Mouse (Mus musculus) spleen, adult 2 months (tissue): ENCODE results near the gene Eif5a. TPM values are rescaled to one million over a fixed set of nuclear protein-coding genes. Genes with fewer than 3 reads are reported as not detected.

Source experiments
- DNase-seq, 2 experiments: peaks; one replicate each; pipeline versions ENCODE4 v3.0.0 to v3.0.0-alpha.2; 2012 to 2021; ENCODE audit warnings: low spot score in 2 of 2, low read depth in 1 of 2
- H3K27ac ChIP-seq: fragments of 200-500 bp; 2 replicates; pipeline ENCODE4 v1.5.1; 2012; ENCODE audit warnings: low read length, inconsistent platforms; ENCODE audit not compliant: insufficient read depth
- H3K27me3 ChIP-seq: fragments of 200-500 bp; 2 replicates; pipeline ENCODE4 v1.6.1; 2012; ENCODE audit warnings: mild to moderate bottlenecking, moderate library complexity, low read length, inconsistent platforms; ENCODE audit not compliant: control insufficient read depth, insufficient read depth
- H3K36me3 ChIP-seq: fragments of 200-500 bp; 2 replicates; pipeline ENCODE4 v1.6.1; 2012; ENCODE audit warnings: mild to moderate bottlenecking, low read length, inconsistent platforms; ENCODE audit not compliant: control insufficient read depth, insufficient read depth
- H3K4me1 ChIP-seq: fragments of 200-500 bp; 2 replicates; pipeline ENCODE4 v1.6.1; 2011; ENCODE audit warnings: inconsistent platforms; ENCODE audit not compliant: control insufficient read depth, insufficient read depth, insufficient read length
- H3K4me3 ChIP-seq: fragments of 200-500 bp; 2 replicates; pipeline ENCODE4 v1.5.1; 2011; ENCODE audit warnings: mild to moderate bottlenecking, inconsistent platforms; ENCODE audit not compliant: insufficient read depth, insufficient read length; ENCODE audit errors: extremely low read depth
- CTCF ChIP-seq: fragments of 200-500 bp; IDR thresholded peaks from 2 replicates; pipeline ENCODE4 v1.5.1; 2011; ENCODE audit warnings: mild to moderate bottlenecking, inconsistent platforms; ENCODE audit not compliant: insufficient read depth, insufficient read length, insufficient replicate concordance; ENCODE audit errors: extremely low read depth
- POLR2A ChIP-seq: fragments of 200-500 bp; IDR thresholded peaks from 2 replicates; pipeline ENCODE4 v1.6.1; 2011; ENCODE audit warnings: low read depth, low read length, inconsistent platforms
- WGBS: fragments of 180-500 bp; shearing (Covaris S2); methylation state at CpG from one replicate; pipeline ENCODE4 v1.1.7; 2018; 5-methylcytosine and 5-hydroxymethylcytosine counted together
- polyA plus RNA-seq: library from polyadenylated mRNA; depleted of rRNA; stranded (reverse); fragments of >200 nt; gene quantifications from 2 replicates; pipeline ENCODE4 v1.2.3, GENCODE M21; 2012

The Eif5a gene
- polyA plus RNA-seq, 1 experiment, result 219 TPM

- peaks cover 8% of the 10 kb centered on the region for H3K4me1 ChIP-seq
- no peak for DNase-seq
- peak overlapping the region; percentile 69; the same call in 1 of the 2 replicates for H3K27ac ChIP-seq
- WGBS, result 84% methylated on average over 15 of the region's 15 CpGs
- H3K36me3 ChIP-seq, result peaks cover 47% of the 10 kb centered on the region
- no peaks in the 10 kb centered on the region for H3K27me3 ChIP-seq
- H3K4me3 ChIP-seq, result peak overlapping the region; percentile 78
- TF ChIP-seq CTCF (no peak), POLR2A (no peak)
Measured at GRCm38 (mm10) chr11:69912716-69913530, 8.8 kb downstream of the Eif5a start.

GRCm38 (mm10) chr11:69911701-69912100 is 10.1 kb downstream of the Eif5a start:
- H3K4me3 ChIP-seq, result no peak overlapping the region
- peaks cover 8% of the 10 kb centered on the region for H3K4me1 ChIP-seq
- no peaks in the 10 kb centered on the region for H3K27me3 ChIP-seq
- no peak overlapping the region for H3K27ac ChIP-seq
- WGBS, result 89% methylated on average over 6 of the region's 6 CpGs
- peaks cover 50% of the 10 kb centered on the region for H3K36me3 ChIP-seq
- DNase-seq, result no peak
- TF ChIP-seq CTCF (no peak), POLR2A (no peak)

- peaks cover 8% of the 10 kb centered on the region for H3K4me1 ChIP-seq
- no peak overlapping the region for H3K4me3 ChIP-seq
- DNase-seq, result no peak
- TF ChIP-seq POLR2A (no peak), CTCF (no peak)
- no peak overlapping the region for H3K27ac ChIP-seq
- peaks cover 53% of the 10 kb centered on the region for H3K36me3 ChIP-seq
- H3K27me3 ChIP-seq, result no peaks in the 10 kb centered on the region
- 94% methylated on average over 17 of the region's 17 CpGs for WGBS
Measured at GRCm38 (mm10) chr11:69910781-69911560, 10.8 kb downstream of the Eif5a start.

- H3K27ac ChIP-seq, result no peak overlapping the region
- no peaks in the 10 kb centered on the region for H3K27me3 ChIP-seq
- WGBS, result 91% methylated on average over 8 of the region's 8 CpGs
- no peak overlapping the region for H3K4me3 ChIP-seq
- peaks cover 8% of the 10 kb centered on the region for H3K4me1 ChIP-seq
- TF ChIP-seq POLR2A, result no peak
- no peak for TF ChIP-seq CTCF
- H3K36me3 ChIP-seq, result peaks cover 50% of the 10 kb centered on the region
- no peak for DNase-seq
Measured at GRCm38 (mm10) chr11:69910177-69910576, 11.6 kb downstream of the Eif5a start.

GRCm38 (mm10) chr11:69909174-69909573 is 12.6 kb downstream of the Eif5a start:
- no peak for DNase-seq
- peaks cover 51% of the 10 kb centered on the region for H3K36me3 ChIP-seq
- H3K27me3 ChIP-seq, result no peaks in the 10 kb centered on the region
- H3K27ac ChIP-seq, result no peak overlapping the region
- peaks cover 4% of the 10 kb centered on the region; the same call in 1 of the 2 replicates for H3K4me1 ChIP-seq
- TF ChIP-seq POLR2A, result no peak
- no peak for TF ChIP-seq CTCF
- no peak overlapping the region for H3K4me3 ChIP-seq
- 94% methylated on average over 5 of the region's 5 CpGs for WGBS

- no peak for TF ChIP-seq POLR2A
- no peak for TF ChIP-seq CTCF
- Histone ChIP-seq H3K36me3 (peaks cover 56% of the 10 kb centered on the region), H3K27me3 (no peaks in the 10 kb centered on the region), H3K27ac (no peak overlapping the region), H3K4me3 (no peak overlapping the region), H3K4me1 (peaks cover 4% of the 10 kb centered on the region; the same call in 1 of the 2 replicates)
- 94% methylated on average over 11 of the region's 11 CpGs for WGBS
- no peak for DNase-seq
Measured at GRCm38 (mm10) chr11:69908645-69909044, 13.1 kb downstream of the Eif5a start.
